Mouse (Mus musculus): ENCODE results near the gene Zkscan5.
"Not testable (repeated sequence)": the region's sequence is repeated elsewhere in the genome, so short reads cannot be mapped to it uniquely, and the experiment has no call there.

Zkscan5 gene

DNA sequence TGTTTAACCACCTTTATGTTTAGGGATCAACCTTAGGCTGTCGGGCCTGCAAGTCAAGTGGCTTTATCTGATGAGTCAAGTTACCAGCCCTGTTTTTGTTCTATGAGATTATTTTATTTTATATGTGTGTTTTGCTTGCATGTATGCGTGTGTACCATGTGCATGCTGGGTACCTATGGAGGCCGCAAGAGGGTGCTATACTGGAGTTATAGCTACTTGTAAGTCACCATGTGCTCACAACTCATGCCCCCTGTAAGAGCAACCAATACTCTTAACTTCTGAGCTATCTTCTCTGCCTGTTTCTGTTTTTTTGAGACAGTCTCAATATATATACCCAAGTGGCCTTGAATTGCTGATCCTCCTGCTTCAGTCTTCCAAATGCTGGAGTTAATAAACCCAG lies 9.1 kb downstream of the Zkscan5 start:
- no peak for DNase-seq (ENCODE audit: low read depth, low spot score)

DNA sequence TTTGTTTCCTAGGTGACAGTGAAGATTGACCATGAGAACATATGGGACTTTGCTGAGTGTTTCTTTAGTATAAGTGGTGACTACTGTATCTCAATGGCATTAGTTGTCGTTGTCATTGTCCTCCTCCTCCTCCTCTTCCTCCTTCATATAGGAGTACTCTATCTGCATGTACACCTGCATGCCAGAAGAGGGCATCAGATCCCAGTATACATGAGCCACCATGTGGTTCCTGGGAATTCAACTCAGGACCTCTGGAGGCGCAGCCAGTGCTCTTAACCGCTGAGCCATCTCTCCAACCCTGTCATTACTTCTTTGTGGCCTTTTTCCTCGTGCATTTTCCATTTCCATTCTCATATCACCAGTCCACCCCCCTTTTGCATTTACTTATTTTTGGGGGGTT lies 10.3 kb downstream of the Zkscan5 start:
- DNase-seq (ENCODE audit: low read depth, low spot score), result no peak

- DNase-seq (ENCODE audit: low read depth, low spot score), result no peak
Observed at GRCm38 (mm10) chr5:145217746-145218145, 13.4 kb downstream of the Zkscan5 start.

DNA sequence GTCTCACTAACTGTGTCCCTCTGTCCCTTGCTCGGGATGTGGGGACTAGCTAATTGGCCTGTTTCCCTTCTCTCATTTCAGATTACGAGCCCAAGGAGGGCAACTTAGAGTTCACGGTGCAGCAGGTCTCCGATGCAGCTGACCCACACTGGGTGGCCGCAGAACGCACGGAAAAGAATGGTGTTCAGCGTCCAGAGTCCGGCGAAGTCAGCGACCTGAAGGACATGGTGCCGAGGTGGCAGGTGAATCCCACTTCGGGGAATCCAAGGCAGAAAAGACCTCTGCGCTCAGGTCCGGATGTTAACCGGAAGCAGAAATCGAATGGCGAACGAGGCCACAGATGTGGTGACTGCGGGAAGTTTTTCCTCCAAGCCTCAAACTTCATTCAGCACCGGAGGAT lies 13.8 kb downstream of the Zkscan5 start:
- no peak for DNase-seq (ENCODE audit: low read depth, low spot score)

DNA sequence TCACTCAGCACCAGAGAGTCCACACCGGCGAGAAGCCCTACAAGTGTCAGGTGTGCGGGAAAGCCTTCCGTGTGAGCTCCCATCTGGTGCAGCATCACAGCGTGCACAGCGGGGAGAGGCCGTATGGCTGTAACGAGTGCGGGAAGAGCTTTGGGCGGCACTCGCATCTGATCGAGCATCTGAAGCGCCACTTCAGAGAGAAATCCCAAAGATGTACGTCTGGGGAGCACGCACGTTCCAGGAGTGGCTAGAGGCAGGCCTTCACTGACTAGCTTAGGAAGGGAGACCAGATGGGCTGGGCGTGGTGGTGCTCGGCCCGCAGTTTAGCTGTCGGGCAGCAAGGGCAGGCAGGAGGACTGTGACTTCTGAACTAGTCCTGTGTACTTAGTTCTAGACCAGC lies 14.3 kb downstream of the Zkscan5 start:
- DNase-seq (ENCODE audit: low read depth, low spot score), result no peak

DNA sequence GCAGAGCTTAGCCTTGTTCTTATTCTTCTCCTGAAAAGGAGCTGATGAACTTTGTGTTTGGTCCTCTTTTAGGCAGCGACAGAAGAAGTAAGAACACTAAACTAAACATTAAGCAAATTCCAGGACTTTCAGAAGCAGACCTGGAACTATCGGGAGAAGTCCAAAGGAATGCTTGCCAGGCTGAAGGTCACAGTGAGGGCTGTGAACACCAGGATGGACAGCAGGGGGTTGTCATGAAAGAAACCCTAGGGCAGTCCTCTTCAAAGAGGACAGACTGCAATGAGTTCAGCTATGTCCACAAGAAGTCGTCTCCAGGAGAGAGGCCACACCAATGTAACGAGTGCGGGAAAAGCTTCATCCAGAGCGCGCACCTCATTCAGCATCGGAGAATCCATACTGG lies 15.6 kb downstream of the Zkscan5 start:
- no peak for DNase-seq (ENCODE audit: low read depth, low spot score)

- no peak for DNase-seq (ENCODE audit: low read depth, low spot score)
Observed at GRCm38 (mm10) chr5:145222840-145223239, 18.5 kb downstream of the Zkscan5 start.

- DNase-seq (ENCODE audit: low read depth, low spot score), result no peak
Observed at GRCm38 (mm10) chr5:145223395-145223794, 19.0 kb downstream of the Zkscan5 start.

- no peak for DNase-seq (ENCODE audit: low read depth, low spot score)
Observed at GRCm38 (mm10) chr5:145226453-145226852, 22.1 kb downstream of the Zkscan5 start.

- DNase-seq (ENCODE audit: low read depth, low spot score), result not testable (repeated sequence)
Observed at GRCm38 (mm10) chr5:145229283-145229682, 24.9 kb downstream of the Zkscan5 start.

- DNase-seq (ENCODE audit: low read depth, low spot score), result no peak
Observed at GRCm38 (mm10) chr5:145230641-145231040, 26.3 kb downstream of the Zkscan5 start.

DNA sequence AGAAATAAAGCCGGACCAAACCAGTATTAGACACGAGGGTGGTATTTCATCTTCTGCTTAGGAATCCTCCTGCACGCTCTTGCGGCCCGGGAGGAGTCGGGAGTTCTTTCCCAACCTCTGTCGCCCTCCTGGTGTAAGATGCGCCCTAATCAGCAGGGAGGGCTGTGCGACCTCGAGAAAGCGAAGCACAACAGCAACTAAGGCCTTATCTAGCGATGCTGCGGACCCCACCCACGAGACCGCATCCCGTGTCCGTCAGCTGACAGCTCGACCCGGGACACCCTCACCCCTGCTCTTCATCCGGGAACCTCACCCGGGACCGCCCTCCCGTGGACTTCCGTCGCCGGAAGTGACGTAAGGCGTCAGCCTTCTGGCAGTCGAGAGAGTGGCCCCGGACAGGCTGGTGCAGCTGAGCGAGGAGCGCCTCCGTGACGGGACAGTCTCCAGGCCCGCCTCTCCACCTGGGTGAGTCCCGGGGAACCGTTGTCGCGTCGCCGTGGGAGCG lies 27.1 kb downstream of the Zkscan5 start, which contains the start of gene Zfp655:
Gene Zfp655, plus strand, starts transcription at position 349 of the 505 bp plus-strand sequence.
- DNase-seq (ENCODE audit: low read depth, low spot score), result peak; percentile 96

DNA sequence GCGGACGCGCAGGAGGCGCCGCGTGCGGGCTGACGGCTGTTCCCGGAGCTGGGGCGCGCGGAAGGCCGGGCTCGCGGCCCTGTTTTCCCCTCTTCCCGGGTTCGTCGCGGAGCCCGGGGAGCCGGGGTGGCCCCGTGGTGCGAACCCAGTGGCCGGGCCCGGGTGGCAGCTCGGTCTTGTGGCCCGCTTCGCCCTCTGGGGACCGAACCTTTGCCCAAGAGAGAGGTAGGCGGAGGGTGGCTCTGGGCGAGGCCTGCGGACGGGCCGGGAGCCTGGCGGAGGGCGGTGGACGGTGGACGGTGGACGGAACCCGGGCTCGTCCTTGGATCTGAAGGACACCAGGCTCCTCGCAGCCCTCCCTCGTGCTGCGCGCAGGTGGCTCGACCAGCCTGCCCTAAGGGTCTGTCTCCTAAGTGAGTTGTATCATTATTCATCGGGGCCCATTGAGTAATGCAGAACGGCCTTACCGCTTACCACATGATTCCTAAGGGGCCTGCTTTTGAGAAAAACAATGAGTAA lies 27.6 kb downstream of the Zkscan5 start:
- DNase-seq (ENCODE audit: low read depth, low spot score), result no peak

DNA sequence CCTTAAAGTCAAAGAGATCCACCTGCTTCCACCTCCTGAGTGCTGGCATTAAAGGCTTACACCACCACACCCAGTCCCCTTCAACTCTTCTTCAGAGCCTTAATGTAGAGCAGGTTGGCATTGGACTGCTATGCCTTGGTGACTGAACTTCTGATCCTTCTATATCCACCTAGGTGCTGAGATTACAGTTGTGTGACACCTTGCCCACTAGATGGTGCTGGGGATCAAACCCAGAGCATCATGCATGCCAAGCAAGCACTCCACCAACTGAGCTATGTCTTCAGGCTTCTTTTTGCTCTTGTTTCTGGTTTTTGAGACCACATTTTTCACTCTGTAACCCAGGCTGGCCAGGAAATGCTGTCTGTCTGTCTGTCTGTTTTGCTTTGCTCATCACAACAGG lies 30.3 kb downstream of the Zkscan5 start:
- DNase-seq (ENCODE audit: low read depth, low spot score), result peak; percentile 8

DNA sequence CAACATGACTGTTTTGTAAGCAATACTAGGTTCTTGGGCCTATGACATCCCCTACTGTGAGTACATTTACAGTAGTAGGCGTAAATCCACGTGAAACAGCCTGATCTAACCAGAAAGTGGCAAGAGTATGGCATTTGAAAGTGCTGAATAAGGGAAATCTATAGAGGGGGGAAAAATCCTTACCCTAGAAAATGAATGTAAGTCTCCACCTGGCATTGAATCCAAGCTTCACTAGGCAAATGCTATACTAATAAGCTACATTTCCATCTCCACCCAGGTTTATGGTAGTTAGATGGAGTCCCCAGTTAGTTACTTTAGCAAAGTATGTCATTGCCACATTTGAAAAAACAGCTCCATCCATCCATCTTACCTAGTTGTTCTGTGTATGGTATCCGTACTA lies 45.2 kb downstream of the Zkscan5 start:
- no peak for DNase-seq (ENCODE audit: low read depth, low spot score)
